Mouse (Mus musculus) spleen, postnatal 36 days (tissue): Measurements from ENCODE around the gene Frmpd4.
A peak's percentile ranks its signal among the peaks of the same experiment; 100 is the strongest.

Source experiments
- DNase-seq, 2 experiments: peaks; one replicate each; pipeline ENCODE4 v3.0.0; 2022; ENCODE audit warnings: low spot score in 2 of 2, mixed read lengths in 1 of 2

The Frmpd4 gene

GRCm38 (mm10) chrX:168577131-168577530 is at the start of gene Frmpd4:
TSS of gene Frmpd4 (minus strand) at chrX:168577231.
- no peak for DNase-seq

- no peak for DNase-seq
These were observed 18.2 kb upstream of the Frmpd4 start for GRCm38 (mm10) chrX:168595193-168595592.

GRCm38 (mm10) chrX:168584303-168584702 is 7.3 kb upstream of the Frmpd4 start:
- DNase-seq = no peak

- no peak for DNase-seq
These were observed 5.2 kb downstream of the Frmpd4 start for GRCm38 (mm10) chrX:168571808-168572207.

- DNase-seq = no peak
These were observed 7.8 kb downstream of the Frmpd4 start for GRCm38 (mm10) chrX:168569231-168569630.

DNA sequence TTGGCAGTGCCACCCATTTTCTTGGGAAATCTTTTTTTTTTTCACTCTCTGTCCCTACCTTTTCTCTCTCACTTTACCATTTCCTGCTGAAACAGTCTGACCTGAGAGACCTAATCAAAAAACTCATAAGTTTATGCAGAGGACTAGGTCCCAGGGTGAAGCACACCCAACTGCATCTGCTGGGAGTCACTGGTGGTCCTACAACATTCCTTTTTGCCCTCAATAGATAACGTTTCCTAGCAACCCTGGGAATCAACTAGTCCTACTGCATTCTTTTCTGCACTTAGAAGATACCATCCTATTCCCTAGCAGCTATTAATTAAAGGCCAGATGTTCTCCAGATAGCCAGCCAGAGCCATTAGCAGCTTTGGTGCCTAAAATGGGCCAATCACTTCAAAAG is 71.8 kb downstream of the Frmpd4 start:
- no peak for DNase-seq

DNA sequence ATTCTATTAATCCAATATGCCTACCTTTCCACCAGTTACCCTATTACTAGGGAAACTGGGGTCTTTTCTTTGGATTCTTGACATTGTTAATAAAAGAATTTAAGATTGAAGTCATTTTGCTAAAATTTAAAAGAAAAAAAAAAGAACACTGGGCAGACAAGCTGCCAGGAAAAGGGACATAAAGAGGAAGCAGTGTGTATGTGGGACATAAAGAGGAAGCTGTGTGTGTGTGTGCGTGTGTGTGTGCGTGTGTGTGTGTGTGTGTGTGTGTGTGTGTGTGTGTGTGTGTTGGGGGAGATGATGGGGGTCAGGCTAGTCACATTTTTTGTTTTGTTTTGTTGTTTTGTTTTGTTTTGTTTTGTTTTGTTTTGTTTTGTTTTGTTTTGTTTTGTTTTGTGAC is 121.8 kb downstream of the Frmpd4 start:
- no peak for DNase-seq

GRCm38 (mm10) chrX:168431206-168431605 is 145.8 kb downstream of the Frmpd4 start:
- no peak for DNase-seq

GRCm38 (mm10) chrX:168429814-168430213 is 147.2 kb downstream of the Frmpd4 start:
- no peak for DNase-seq

DNA sequence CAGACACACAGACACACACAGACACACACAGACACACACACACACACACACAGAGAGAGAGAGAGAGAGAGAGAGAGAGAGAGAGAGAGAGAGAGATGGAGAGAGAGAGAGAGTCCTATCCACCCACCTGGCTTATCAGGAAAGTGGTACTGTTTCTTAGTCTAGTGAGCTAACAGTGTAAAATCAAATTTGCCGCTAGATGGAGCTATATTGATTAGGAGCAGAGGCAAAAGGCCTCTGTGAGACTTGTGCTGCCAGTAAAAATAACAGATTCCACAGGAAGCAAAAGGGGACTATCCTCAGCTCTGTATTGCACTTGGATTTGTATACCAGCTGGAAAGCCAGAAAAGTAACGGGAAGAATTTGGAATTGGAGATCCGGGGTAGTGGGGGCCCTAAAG is 161.6 kb downstream of the Frmpd4 start:
- DNase-seq = no peak

DNA sequence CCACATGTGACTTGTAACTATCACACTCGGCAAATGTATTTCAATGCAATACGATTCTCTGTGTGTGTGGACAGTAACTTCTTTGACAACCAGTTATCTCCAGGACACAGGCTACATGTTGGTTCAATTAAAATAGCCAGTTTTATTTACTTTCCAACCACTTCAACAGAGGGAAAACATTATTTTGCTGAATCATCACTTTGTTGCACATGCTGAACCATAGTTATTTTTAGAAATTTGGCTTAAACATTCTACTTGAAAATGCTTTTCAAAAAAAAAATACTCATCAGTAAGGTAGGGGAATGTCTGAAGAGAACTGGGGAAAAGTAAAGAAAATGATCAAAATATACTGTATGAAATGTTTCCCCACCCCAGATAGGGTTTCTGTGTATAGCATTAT is 173.5 kb downstream of the Frmpd4 start:
- DNase-seq = no peak

DNA sequence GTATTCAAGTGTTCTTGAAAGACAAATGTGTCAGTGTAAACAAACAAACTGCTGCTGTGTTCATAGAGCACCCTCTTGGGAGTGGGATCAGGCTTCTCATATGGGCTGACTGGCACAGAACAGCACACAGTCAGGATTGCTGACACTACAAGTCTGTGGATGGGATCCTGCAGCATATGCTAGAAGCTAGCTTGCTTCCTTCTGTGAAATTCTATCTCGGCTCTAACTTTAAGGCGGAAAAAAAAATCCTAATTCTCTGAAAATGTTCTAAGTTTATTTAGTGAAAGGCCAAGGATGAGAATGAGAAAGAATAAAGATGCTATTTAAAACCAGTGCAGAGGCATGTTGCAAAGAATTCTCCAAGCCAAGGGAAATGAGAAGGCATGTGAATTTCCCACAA is 226.6 kb downstream of the Frmpd4 start:
- DNase-seq = no peak

GRCm38 (mm10) chrX:168349320-168350225 is 227.5 kb downstream of the Frmpd4 start:
- no peak for DNase-seq

GRCm38 (mm10) chrX:168338212-168338611 is 238.8 kb downstream of the Frmpd4 start:
- peak; percentile 0 to 1 for DNase-seq

DNA sequence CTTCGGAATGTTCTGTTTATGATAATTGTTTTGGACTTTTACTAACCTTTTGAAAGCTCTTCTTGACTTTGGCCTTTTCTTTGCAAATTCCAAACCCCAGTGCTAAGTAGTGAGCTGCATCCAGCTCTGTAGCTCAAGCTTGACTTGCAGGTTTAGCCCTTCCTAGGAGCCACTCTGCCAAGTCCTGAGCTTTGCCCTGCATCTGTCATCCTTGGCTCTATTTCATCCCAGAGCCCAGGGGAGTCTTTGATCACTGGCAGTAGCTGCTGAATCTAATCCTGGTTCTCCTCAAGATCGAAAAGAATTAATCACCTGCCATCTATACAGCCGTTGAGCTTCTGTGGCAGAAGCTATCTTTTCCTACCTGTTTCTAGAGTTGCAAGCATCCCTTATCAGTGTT is 251.9 kb downstream of the Frmpd4 start:
- no peak for DNase-seq

- peak; percentile 1 to 3 for DNase-seq
These were observed 264.9 kb downstream of the Frmpd4 start for GRCm38 (mm10) chrX:168312158-168312557.

DNA sequence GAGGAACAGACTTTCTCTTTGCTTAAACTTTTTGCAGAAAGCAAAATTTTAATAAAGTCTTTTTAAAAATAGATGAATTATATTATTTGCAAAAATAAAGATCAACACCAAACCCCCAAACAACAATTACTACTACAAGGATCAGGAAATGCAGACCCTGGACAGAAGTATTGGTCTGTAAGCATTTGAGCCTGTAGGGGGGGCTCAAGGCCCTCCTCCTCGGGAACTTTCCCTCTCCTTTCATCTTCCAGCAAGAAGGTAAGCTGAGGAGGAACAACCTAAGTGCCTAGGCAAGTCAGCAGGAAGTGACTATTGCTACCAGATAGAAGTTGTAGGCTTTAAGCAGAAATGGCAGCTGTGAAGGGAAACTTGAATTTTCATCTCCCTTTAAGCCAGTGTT is 266.9 kb downstream of the Frmpd4 start:
- no peak for DNase-seq

- no peak for DNase-seq
These were observed 284.5 kb downstream of the Frmpd4 start for GRCm38 (mm10) chrX:168292506-168292905.

GRCm38 (mm10) chrX:168207034-168207433 is 370.0 kb downstream of the Frmpd4 start:
- no peak for DNase-seq

DNA sequence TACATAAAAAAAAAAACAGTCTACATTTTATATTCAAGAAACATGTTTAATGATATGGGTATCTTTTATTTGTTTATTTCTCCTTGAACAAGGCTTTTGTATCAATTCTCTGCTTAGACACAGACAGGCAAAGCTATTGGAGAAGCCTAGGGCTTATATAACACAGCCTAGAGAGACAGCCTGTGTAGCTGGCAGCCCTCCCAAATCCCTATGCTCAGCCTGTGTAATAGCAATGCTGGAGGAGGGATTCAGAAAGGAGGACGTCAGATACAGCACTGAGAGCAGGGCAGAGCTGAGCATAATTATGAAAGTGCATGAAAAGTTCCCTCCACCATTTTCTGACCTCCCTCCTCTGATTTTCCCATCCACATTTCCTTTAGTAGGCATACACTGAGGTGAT is 385.1 kb downstream of the Frmpd4 start:
- no peak for DNase-seq

- DNase-seq = no peak
These were observed 387.5 kb downstream of the Frmpd4 start for GRCm38 (mm10) chrX:168189563-168189962.

DNA sequence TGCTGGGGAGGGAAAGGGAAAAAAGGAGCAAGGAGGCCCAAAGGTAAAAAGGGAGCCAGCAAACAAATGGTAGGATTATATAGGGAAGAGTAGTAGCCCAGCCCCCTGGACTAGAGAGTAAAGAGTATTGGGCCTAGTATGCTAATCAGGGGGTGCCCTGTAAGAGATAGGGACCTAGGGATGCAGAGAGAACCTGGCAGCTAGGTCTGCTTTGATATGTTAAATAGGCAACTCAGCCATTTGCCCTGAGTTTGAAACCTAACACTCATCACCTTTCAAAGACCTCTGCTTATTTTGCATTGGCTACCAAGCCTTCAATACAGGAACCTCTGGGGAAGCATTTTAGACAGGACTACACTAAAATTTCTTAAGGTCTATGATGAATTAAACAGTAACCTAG is 414.0 kb downstream of the Frmpd4 start:
- no peak for DNase-seq

DNA sequence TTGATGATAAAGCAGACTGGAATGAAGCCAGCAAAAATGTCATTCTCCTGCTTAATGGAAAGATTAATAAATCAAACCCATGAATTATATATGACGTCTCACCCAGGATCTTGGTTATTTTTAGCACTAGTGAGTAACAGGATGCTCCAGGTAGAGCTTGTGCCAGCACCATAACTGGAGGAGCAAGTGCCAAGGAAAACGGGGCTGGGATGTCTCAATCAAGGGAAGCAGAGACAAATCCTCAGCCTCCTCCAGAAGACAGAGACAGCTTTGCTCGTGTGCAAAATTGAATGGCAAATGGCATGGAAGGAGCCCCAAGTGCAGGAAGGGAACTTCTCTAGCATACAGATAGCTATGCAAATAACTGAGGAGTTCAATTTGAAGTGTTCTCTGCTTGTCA is 418.2 kb downstream of the Frmpd4 start:
- DNase-seq = no peak

GRCm38 (mm10) chrX:168141051-168141450 is 436.0 kb downstream of the Frmpd4 start:
- no peak for DNase-seq
